Mouse (Mus musculus): ENCODE results near the gene Ptges2. TPM values are rescaled to one million over a fixed set of nuclear protein-coding genes. Genes with fewer than 3 reads are reported as not detected.

The Ptges2 gene
- polyA plus RNA-seq, 1 experiment from 2014 or later, result 49.4 TPM

DNA sequence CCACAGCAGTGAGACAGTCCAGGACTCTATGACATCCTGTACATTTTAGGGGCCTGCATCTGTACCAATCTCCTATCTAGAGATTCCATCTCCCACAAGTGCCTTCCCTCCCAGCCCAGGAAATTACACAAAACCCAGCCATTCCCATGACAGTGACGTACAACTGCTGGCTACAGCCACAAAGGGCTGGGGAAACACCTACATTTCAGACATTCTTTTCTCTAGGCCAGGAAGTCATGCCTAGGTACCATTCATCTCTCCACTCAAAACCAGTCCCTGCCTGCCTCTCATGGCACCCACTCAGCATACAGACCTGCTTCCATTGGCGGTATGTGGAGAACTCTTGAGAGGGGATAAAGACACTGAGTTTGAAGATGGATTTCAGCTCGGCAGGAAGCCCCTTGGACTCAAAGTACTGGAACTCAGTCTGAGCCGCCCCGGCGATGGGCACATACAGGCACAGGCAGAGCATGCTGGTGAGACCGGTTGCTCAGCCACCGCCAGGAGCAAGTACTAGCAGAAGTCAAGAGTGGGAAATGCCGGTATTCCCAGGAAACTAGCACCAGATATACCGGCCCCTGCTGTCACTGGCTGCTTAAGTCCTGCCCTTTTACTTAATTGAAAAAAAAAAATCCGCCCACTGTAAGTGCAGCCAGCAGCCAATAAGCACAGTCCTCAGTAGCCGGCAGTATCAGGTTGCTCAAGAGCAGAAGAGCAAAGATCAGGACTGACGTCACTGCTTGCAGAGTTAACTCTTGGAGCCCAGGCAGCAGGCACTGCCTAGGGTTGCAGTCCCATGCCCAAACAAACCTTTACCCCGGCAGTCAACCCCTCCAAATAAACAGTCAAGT lies 28.0 kb downstream of the Ptges2 start:
- Histone ChIP-seq H3K27ac (ENCODE audit: low read depth, low read length) (peak overlapping the region; percentile 92), H3K27me3 (replicated peaks; ENCODE audit: control insufficient read depth, insufficient read depth, low read length) (no peaks in the 10 kb centered on the region), H3K36me3 (ENCODE audit: control insufficient read depth, insufficient read depth) (peaks cover 27% of the 10 kb centered on the region), H3K9me3 (ENCODE audit: control insufficient read depth) (no peaks in the 10 kb centered on the region), H3K4me3 (ENCODE audit: low read depth, low read length) (peak overlapping the region; percentile 44), H3K4me1 (replicated peaks; ENCODE audit: control insufficient read depth, insufficient read depth, low read length) (peaks cover 17% of the 10 kb centered on the region), H3K4me2 (replicated peaks; ENCODE audit: low read depth) (peak overlapping the region; percentile 73), H3K9ac (ENCODE audit: low read depth, low read length) (peak overlapping the region; percentile 54)
- peak; percentile 40; the same call in 1 of the 2 replicates for TF ChIP-seq CTCF (IDR thresholded peaks at IDR 0.05; ENCODE audit: low read depth)
- 2% methylated on average over 14 of the region's 14 CpGs for whole genome bisulfite sequencing
- peak; percentile 80 for ATAC-seq

DNA sequence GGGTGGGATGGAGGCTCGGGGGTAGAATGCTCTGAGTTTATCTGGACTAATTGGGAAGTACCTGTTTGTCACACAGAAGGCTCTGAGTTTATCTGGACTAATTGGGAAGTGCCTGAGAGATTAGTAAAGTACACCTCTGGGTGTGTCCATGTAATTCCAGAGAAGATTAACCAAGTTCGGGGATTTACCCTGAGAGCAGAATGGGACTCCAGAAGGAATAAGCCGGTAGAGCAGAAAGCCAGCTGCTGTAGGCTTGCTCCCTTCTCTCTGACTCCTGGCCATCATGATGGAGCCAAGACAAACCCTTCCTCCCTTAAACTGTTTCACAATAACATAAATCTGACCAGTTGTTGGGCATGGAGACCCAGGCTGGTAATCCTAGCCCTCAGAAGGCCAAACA lies 29.1 kb downstream of the Ptges2 start:
- no peak for ATAC-seq
- no peak for TF ChIP-seq CTCF (IDR thresholded peaks at IDR 0.05; ENCODE audit: low read depth)

DNA sequence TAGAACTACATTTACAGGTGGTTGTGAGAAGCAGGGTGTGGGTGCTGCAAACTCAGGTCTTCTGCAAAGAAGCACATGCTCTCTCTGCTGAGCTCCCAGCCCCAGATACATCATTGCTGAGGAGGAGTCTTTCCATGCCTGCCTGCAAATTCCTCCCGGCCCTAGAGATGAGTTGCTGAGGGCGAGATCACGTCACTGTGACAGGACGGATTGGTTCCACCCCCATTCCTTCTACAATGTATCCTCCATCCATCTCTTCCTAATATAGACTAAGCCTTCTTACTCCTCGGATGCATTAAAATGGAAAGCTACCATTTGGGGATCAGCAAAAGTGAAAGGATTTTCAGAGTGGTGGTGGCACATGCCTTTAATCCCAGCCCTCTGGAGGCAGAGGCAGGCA lies 29.9 kb downstream of the Ptges2 start:
- 57% methylated on average over 5 of the region's 5 CpGs for WGBS
- H3K36me3 ChIP-seq (ENCODE audit: control insufficient read depth, insufficient read depth), result peaks cover 8% of the 10 kb centered on the region
- no peak overlapping the region for H3K27ac ChIP-seq (ENCODE audit: low read depth, low read length)
- no peak overlapping the region for H3K9ac ChIP-seq (ENCODE audit: low read depth, low read length)
- peaks cover 24% of the 10 kb centered on the region for H3K4me1 ChIP-seq (replicated peaks; ENCODE audit: control insufficient read depth, insufficient read depth, low read length)
- H3K4me3 ChIP-seq (ENCODE audit: low read depth, low read length), result no peak overlapping the region
- H3K9me3 ChIP-seq (ENCODE audit: control insufficient read depth), result no peaks in the 10 kb centered on the region
- H3K27me3 ChIP-seq (replicated peaks; ENCODE audit: control insufficient read depth, insufficient read depth, low read length), result no peaks in the 10 kb centered on the region
- no peak overlapping the region for H3K4me2 ChIP-seq (replicated peaks; ENCODE audit: low read depth)
- TF ChIP-seq CTCF (IDR thresholded peaks at IDR 0.05; ENCODE audit: low read depth), result no peak
- ATAC-seq, result no peak

More for the DNA sequence above, 29.1 kb downstream of the Ptges2 start:
- no peak overlapping the region for H3K4me3 ChIP-seq (ENCODE audit: low read depth, low read length)
- H3K27me3 ChIP-seq (replicated peaks; ENCODE audit: control insufficient read depth, insufficient read depth, low read length), result no peaks in the 10 kb centered on the region
- peaks cover 22% of the 10 kb centered on the region for H3K4me1 ChIP-seq (replicated peaks; ENCODE audit: control insufficient read depth, insufficient read depth, low read length)
- no peak overlapping the region for H3K4me2 ChIP-seq (replicated peaks; ENCODE audit: low read depth)
- WGBS, result 24% methylated on average over 3 of the region's 3 CpGs
- H3K9me3 ChIP-seq (ENCODE audit: control insufficient read depth), result no peaks in the 10 kb centered on the region
- H3K36me3 ChIP-seq (ENCODE audit: control insufficient read depth, insufficient read depth), result peaks cover 16% of the 10 kb centered on the region
- H3K27ac ChIP-seq (ENCODE audit: low read depth, low read length), result peak overlapping the region; percentile 92
- no peak overlapping the region for H3K9ac ChIP-seq (ENCODE audit: low read depth, low read length)

DNA sequence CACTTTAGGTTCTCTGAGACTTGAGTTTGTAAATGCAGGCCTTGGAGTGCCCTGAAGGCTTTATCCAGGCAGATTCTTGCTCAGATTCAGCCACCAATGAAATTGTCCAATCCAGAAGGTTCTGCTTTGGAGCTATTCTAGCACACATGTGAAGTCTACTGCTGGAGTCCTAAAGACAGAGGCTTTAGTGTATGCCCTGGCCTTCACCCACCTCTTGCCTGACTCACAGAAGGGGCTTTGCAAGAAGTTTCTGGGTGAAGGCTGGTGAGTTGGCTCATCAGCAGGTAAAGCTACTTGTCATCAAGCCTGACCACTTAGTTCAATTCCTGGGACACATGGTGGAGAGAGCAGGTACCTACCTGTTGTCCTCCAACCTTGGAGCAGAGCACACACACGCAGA lies 30.4 kb downstream of the Ptges2 start:
- Histone ChIP-seq H3K27me3 (replicated peaks; ENCODE audit: control insufficient read depth, insufficient read depth, low read length) (no peaks in the 10 kb centered on the region), H3K4me1 (replicated peaks; ENCODE audit: control insufficient read depth, insufficient read depth, low read length) (peaks cover 24% of the 10 kb centered on the region), H3K36me3 (ENCODE audit: control insufficient read depth, insufficient read depth) (peaks cover 2% of the 10 kb centered on the region), H3K9me3 (ENCODE audit: control insufficient read depth) (no peaks in the 10 kb centered on the region), H3K4me2 (replicated peaks; ENCODE audit: low read depth) (no peak overlapping the region), H3K4me3 (ENCODE audit: low read depth, low read length) (no peak overlapping the region), H3K9ac (ENCODE audit: low read depth, low read length) (no peak overlapping the region), H3K27ac (ENCODE audit: low read depth, low read length) (no peak overlapping the region; the same call in 1 of the 2 replicates)
- 100% methylated on average over 1 of the region's 1 CpGs for WGBS
- ATAC-seq, result no peak
- TF ChIP-seq CTCF (IDR thresholded peaks at IDR 0.05; ENCODE audit: low read depth), result no peak

DNA sequence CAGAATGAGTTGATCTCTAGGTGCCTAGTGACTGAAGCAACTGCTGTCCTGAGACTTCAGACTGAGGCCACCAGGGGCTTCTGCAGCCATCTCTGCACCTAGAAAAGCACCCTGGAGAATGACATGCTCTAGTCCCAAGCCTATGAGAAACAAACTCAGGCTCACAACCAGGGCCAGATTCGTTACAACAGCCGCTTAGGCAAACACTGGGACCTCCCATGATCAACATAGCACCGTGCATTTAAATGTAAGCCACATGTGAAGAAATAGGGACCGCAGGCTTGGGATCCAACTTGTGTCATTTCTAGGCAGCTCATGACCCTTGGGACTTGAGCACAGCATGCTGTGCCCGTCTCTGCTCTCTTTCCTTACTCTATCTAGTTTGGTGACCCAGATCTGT lies 32.0 kb downstream of the Ptges2 start:
- 56% methylated on average over 5 of the region's 5 CpGs for WGBS
- H3K9ac ChIP-seq (ENCODE audit: low read depth, low read length), result no peak overlapping the region
- no peaks in the 10 kb centered on the region for H3K27me3 ChIP-seq (replicated peaks; ENCODE audit: control insufficient read depth, insufficient read depth, low read length)
- TF ChIP-seq CTCF (IDR thresholded peaks at IDR 0.05; ENCODE audit: low read depth), result peak; percentile 25; the same call in 1 of the 2 replicates
- H3K27ac ChIP-seq (ENCODE audit: low read depth, low read length), result peak overlapping the region; percentile 75
- no peak for ATAC-seq
- H3K4me2 ChIP-seq (replicated peaks; ENCODE audit: low read depth), result peak overlapping the region; percentile 55
- no peak overlapping the region for H3K4me3 ChIP-seq (ENCODE audit: low read depth, low read length)
- H3K9me3 ChIP-seq (ENCODE audit: control insufficient read depth), result no peaks in the 10 kb centered on the region
- H3K4me1 ChIP-seq (replicated peaks; ENCODE audit: control insufficient read depth, insufficient read depth, low read length), result peaks cover 18% of the 10 kb centered on the region
- no peaks in the 10 kb centered on the region for H3K36me3 ChIP-seq (ENCODE audit: control insufficient read depth, insufficient read depth)

DNA sequence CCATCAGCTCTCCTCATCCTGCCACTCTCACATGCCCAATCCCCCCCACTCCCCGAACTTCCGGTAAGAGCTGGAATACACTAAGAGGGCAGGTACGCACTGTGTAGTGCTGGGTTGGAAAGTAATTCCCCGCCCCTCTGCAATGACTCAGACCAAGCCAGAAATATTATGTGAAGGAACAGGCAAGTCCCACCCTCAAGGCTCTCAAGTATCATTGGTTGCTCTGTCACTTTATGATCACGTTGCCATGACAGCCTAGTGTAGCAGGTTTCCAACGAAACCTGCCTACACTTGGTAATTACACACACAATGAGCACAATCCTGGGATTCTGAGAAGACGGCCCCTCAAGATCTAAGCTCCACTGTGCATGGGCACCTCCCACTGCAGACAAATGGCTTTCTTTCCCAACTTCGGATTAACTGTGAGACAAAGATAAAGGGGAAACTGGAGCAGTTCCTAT lies 32.6 kb downstream of the Ptges2 start:
- H3K4me3 ChIP-seq (ENCODE audit: low read depth, low read length), result no peak overlapping the region

More for the DNA sequence above, 32.6 kb downstream of the Ptges2 start:
- Histone ChIP-seq H3K4me2 (replicated peaks; ENCODE audit: low read depth) (peak overlapping the region; percentile 55), H3K27me3 (replicated peaks; ENCODE audit: control insufficient read depth, insufficient read depth, low read length) (no peaks in the 10 kb centered on the region), H3K4me1 (replicated peaks; ENCODE audit: control insufficient read depth, insufficient read depth, low read length) (peaks cover 18% of the 10 kb centered on the region), H3K9ac (ENCODE audit: low read depth, low read length) (no peak overlapping the region), H3K36me3 (ENCODE audit: control insufficient read depth, insufficient read depth) (no peaks in the 10 kb centered on the region), H3K9me3 (ENCODE audit: control insufficient read depth) (no peaks in the 10 kb centered on the region), H3K27ac (ENCODE audit: low read depth, low read length) (peak overlapping the region; percentile 75)
- peak; percentile 84 for ATAC-seq
- no peak for TF ChIP-seq CTCF (IDR thresholded peaks at IDR 0.05; ENCODE audit: low read depth)
- 22% methylated on average over 8 of the region's 8 CpGs for WGBS

Data from intestine, postnatal 0 days (tissue).